Comparison of ENCODE assay signal across 8 mouse cellular contexts in genomic region chr3:88145952-88146351, GRCm38 (mm10). TPM values are rescaled to one million over a fixed set of nuclear protein-coding genes. Genes with fewer than 3 reads are reported as not detected.
DNase-seq lines count a peak whose midpoint lies in the region; ATAC-seq lines count a peak whose summit lies in the region.

No protein-coding gene starts in this region.

- no peaks in the 10 kb centered on the region for H3K36me3 ChIP-seq in midbrain, embryonic 12.5 days

- no peak for ATAC-seq in cerebellum, adult (ENCODE audit: insufficient number of reproducible peaks, low FRiP score, low TSS enrichment)
- peak; percentile 71 for ATAC-seq in erythroblast, adult 5-6 weeks (replicated peaks; ENCODE audit: low FRiP score, poor library complexity, severe bottlenecking)
- ATAC-seq in midbrain, embryonic 12.5 days (ENCODE audit: low FRiP score, low read depth): no peak

- peaks cover 80% of the 10 kb centered on the region for H3K4me1 ChIP-seq in midbrain, embryonic 12.5 days

- peak overlapping the region; percentile 53 for H3K27ac ChIP-seq in midbrain, embryonic 12.5 days (replicated peaks)

- H3K4me2 ChIP-seq in midbrain, embryonic 12.5 days (replicated peaks): 0 out of 2 replicates have a peak overlapping the region, but pooled peaks have one; percentile 92

- 0 out of 2 replicates have a peak overlapping the region, but pooled peaks have one; percentile 35 for H3K9ac ChIP-seq in midbrain, embryonic 12.5 days (replicated peaks)

- no peak overlapping the region for H3K4me3 ChIP-seq in midbrain, embryonic 12.5 days

- 77% methylated on average over 5 of the region's 5 CpGs for WGBS in midbrain, embryonic 12.5 days

- H3K27me3 ChIP-seq in midbrain, embryonic 12.5 days: peaks cover 6% of the 10 kb centered on the region

- peak; percentile 38 for DNase-seq in cerebellum, adult 11 months
- DNase-seq in 3134 (ENCODE audit: extremely low read depth, insufficient read length, low spot score): peak; percentile 77
- peak; percentile 32 for DNase-seq in induced T-regulatory cell, adult 2 months (ENCODE audit: low read depth)
- DNase-seq in urinary bladder, adult 2 months (ENCODE audit: low spot score): no peak
- no peak for DNase-seq in embryo, embryonic 10 days (ENCODE audit: low spot score)

- no peaks in the 10 kb centered on the region for H3K9me3 ChIP-seq in midbrain, embryonic 12.5 days

RNA-seq across cellular contexts. Expression of gene Mef2d, which starts 3.8 kb away (rescaled TPM):
- 38.2 and 38.7 TPM in 2 replicates for total RNA-seq in erythroblast, adult 5-6 weeks (2015; ENCODE audit: low replicate concordance)
- 11.3 and 19.8 TPM in 2 replicates for total RNA-seq in erythroblast, adult 5-6 weeks (2017; ENCODE audit: low replicate concordance)
- 15.1 and 17.6 TPM in 2 replicates for polyA plus RNA-seq in midbrain, embryonic 12.5 days (2016; fragmentation: Nextera tagmentation; extraction: Ambion mirVana)
- 34.6 and 51.0 TPM in 2 replicates for polyA plus RNA-seq in urinary bladder, adult 2 months (2012; rRNA removed)

Comparison
In these comparisons a context has a peak if more than half of its experiments do, and no peak if none do; other contexts are left out.
1. DNase-seq: peak in cerebellum, adult 11 months (single experiment), 3134 (single experiment) and induced T-regulatory cell, adult 2 months (single experiment); none in urinary bladder, adult 2 months (single experiment) and embryo, embryonic 10 days (single experiment).